Mouse (Mus musculus): ENCODE measurements around the gene Pfdn6.

The Pfdn6 gene

GRCm38 (mm10) chr17:33940206-33940805, at the start of gene Pfdn6, which contains the start of gene Wdr46:
Gene Pfdn6 (minus strand): TSS chr17:33940343.
Gene Wdr46 (plus strand): TSS chr17:33940660.
- peak; percentile 87 to 88 for DNase-seq

DNA sequence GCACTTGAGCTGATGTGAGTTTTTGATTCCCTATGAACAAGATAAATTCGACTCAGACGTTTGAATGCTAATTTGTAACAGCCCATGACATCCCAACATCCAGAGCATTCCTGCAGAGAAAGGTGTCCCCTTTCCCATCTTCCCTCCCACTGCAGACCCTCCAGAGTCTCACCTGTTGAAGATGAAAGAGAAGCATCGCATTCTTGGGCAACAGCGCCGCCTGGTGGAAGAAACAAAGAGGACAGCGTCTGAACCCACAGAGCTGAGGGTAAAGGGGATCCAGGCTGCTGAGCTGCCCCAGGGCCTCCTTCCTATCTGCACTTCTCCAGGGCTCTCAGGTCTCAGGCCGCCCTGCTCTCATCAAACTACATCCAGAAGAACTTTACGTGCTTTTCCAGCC, 42.0 kb upstream of the Pfdn6 start:
- peak; percentile 56 to 70 for DNase-seq

- peak; percentile 91 to 92 for DNase-seq
Observed at GRCm38 (mm10) chr17:33981192-33981909, 41.2 kb upstream of the Pfdn6 start.

DNA sequence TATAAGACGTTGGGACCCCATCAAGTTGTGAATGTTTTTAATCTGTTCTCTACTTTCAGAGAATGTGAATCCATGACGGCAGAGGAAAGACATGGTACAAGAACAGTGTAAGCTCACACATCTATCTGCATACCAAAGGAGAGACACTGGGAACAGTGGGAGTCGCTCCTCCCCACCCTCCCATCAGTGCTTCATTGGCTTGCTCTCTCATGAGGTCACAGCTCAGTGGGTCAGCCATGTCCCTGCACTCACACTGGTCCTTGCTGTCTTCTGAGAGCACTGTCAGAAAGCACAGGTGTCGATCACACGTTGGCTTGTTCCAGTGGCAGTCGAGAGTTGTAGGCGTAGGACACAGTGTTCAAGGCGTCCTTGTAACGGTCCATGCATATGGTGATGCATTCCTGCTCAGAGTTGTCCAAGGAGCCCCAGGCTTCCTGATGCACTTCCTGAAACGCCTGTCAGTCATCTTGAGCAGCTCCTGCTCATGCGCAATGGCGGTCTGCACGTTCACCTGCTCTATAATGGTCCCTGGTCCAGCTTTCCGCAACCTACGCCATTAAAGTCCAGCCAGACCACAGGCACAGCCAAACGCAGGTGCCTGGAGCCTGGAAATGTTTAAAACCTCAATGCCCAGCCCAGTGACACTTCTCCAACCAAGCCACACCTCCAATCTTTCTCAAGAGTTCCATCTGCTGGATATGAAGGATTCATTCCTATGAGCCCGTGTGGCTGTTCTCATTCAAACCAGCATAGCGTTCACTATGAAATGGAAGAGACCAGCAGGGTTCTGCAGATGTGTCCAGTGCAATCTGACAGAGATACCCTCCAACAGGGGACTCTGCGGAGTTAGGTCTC, 40.3 kb upstream of the Pfdn6 start:
- DNase-seq, result no peak

GRCm38 (mm10) chr17:33979512-33980050, 39.4 kb upstream of the Pfdn6 start:
- no peak for DNase-seq

GRCm38 (mm10) chr17:33978631-33979031, 38.5 kb upstream of the Pfdn6 start:
- DNase-seq, result peak; percentile 92 to 93

DNA sequence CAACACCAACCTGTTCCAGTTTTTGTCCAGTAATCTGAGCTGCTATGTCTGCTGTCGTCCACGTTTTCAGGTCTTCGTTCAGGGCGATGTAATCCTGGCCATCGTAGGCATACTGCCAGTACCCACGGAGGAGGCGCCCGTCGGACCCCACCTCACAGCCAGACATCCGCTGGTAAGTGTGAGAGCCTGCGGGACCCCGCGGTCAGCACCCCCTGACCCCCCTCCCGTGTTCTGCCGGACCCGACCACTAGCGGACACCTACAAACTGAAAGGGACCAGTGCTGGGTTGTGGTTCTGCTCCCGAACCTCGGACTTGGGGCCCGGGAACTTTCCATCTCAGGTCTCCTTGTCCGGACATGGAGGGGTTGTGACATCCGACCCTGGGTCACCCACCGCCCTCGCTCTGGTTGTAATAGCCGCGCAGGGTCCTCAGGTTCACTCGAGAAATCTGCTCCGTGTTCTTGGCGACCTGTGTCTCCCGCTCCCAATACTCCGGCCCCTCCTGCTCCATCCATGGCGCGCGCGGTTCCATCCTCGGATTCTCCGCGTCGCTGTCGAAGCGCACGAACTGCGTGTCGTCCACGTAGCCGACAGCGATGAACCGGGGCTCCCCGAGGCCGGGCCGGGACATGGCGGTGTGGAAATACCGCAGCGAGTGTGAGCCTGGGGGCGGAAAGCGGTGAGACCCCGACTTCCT, 37.9 kb upstream of the Pfdn6 start:
- no peak for DNase-seq

GRCm38 (mm10) chr17:33973572-33973971, 33.4 kb upstream of the Pfdn6 start:
- DNase-seq, result no peak

- no peak for DNase-seq
Observed at GRCm38 (mm10) chr17:33972691-33973090, 32.5 kb upstream of the Pfdn6 start.

GRCm38 (mm10) chr17:33969394-33969793, 29.3 kb upstream of the Pfdn6 start:
- DNase-seq, result no peak

GRCm38 (mm10) chr17:33968927-33969326, 28.8 kb upstream of the Pfdn6 start:
- peak in 1 of 2 experiments; percentile 42 for DNase-seq

GRCm38 (mm10) chr17:33968489-33968888, 28.3 kb upstream of the Pfdn6 start:
- DNase-seq, result peak; percentile 75 to 79

GRCm38 (mm10) chr17:33965846-33966550, 25.9 kb upstream of the Pfdn6 start:
- DNase-seq, result no peak

DNA sequence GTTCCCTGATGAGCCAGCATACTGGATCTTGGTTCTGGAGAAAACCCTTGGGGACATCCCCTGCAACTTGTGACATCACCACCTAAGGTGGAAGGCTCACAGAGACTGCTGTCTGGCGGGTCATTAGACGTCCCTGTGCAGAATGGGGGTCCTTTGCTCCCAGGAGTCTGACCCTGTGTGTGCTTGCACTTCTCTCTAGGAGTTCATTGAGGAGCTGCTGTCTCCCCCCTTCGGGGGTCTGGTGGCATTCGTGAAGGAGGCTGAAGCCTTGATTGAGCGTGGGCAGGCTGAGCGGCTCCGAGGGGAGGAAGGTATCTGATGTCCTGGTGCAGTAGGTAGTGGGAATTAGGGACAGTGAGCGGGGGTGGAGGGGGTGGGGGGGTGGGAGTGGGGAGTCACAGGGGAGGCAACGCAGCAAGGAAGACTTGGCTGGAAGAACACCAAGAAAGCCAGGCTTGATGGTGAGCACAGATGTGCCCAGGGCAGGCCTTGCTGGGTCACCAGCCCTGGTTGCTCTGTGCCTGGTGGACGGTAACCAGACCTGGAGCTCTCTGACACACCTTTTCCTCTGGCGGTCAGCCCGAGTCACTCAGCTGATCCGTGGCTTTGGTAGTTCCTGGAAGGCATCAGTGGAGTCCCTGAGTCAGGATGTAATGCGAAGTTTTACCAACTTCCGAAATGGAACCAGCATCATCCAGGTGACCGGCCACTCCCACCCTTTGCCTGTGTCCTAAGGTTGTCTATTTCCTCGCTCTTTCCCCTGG, 25.1 kb upstream of the Pfdn6 start:
- DNase-seq, result no peak

DNA sequence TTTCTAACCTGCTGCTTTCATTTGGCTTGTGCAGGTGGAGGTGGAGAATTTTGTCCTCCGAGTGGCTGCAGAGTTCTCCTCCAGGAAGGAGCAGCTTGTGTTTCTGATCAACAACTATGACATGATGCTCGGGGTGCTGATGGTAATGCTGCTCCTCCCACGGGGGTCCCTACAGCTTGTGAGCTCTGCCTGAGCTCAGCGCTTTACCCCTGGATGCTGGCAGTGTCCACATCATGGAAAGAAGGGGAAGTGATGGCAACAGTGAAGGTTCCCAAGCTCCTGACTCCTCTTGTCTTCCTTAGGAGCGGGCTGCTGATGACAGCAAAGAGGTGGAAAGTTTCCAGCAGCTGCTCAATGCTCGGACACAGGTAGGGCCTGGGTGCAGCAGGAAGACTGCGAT, 22.7 kb upstream of the Pfdn6 start:
- DNase-seq, result no peak

GRCm38 (mm10) chr17:33959948-33960347, 19.8 kb upstream of the Pfdn6 start:
- no peak for DNase-seq

- no peak for DNase-seq
Observed at GRCm38 (mm10) chr17:33959135-33959534, 19.0 kb upstream of the Pfdn6 start.

DNA sequence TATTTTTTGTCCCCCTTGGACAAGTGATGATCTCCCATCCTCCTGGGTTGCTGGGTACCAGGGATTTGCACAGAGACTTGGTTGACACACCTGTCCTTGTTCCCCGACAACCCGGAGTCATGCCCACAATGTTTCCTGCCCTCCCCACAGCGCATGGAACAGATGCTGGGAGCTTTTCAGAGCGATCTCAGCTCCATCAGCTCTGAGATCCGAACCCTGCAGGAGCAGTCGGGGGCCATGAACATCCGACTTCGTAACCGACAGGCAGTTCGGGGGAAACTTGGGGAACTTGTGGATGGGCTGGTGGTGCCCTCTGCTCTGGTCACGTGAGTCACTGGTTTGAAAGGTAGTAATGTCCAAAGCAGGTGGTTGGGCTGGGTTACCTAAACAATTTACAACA, 18.3 kb upstream of the Pfdn6 start:
- DNase-seq, result no peak

DNA sequence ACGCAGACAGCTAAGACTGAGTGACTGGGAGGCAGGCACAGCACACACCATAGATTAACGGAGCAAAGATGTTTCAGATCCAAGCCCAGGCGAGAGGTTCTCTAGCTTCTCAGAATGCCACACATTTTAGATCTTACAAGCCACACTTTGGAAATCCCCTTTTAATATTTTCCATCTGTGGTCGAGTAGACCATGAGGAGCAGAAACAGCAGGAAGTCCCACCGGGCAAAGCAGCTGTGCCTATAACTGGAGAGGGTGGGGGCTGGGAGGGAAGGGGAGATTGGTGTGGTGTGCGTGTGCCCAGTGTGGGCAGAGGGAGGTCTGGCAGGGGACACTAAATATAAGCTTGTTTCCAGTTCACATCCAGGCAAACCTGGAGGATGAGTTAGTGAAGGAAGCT, 17.4 kb upstream of the Pfdn6 start:
- DNase-seq, result no peak

DNA sequence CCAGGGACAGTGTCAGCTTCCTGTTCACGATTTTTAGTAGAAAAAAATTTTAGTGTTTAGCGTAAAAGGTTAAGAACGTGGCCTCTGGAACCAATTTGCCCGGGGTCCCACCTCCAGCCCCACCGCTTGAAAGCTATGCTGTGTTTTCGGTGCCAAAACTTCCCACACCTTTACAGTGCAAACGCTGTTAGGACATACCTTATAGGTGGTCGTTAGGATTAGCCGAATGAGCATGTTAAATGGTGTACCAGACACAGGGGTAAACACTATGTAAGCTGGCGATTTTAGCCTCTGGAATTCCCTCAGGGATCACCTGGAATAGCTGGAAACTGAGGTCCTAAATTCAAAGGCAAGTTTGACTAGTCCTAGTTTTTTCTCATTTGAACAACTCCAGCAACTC, 16.2 kb upstream of the Pfdn6 start:
- no peak for DNase-seq

DNA sequence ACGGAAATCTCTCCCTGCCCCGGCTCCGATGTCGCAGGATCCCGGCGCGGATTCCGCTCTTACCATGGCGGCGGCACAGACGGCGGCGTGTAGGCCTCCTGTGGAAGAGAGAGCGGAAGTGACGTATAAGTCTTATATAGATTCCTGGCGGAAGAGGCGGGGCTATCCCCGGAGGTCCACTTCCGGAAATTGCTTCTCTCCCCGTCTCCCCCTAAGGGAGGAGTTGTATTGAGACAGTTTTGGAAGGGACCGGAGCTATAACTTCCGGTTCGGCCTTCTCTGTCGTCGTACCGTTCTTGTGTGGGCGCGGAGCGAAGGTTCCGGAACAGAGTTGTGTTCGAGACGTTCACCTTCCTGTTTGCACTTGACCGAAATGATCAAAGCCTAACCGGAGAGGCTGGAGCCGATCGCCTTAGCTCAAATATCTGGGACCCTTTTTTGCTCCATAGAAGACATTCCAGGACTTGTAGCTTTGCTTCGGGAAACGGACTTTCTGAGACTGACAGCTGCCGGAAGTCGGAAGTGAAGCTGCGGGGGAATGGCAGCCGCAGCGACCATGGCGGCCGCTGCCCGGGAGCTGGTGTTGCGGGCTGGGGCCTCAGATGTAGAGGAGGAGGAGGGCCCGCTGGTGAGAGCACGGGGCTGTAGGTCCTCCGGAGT, 15.5 kb upstream of the Pfdn6 start, which contains the start of the genes Vps52 and Rps18:
Gene Vps52 (plus strand): TSS at position 258 of the 660 bp plus-strand sequence.
Gene Rps18 (minus strand): TSS at position 447 of the 660 bp plus-strand sequence.
- peak; percentile 97 to 98 for DNase-seq
